Mouse (Mus musculus): ENCODE measurements around the gene Ncor2. TPM values are rescaled to one million over a fixed set of nuclear protein-coding genes. Genes with fewer than 3 reads are reported as not detected.

Ncor2 gene
- polyA plus RNA-seq, 1 experiment: 91.1 TPM

DNA sequence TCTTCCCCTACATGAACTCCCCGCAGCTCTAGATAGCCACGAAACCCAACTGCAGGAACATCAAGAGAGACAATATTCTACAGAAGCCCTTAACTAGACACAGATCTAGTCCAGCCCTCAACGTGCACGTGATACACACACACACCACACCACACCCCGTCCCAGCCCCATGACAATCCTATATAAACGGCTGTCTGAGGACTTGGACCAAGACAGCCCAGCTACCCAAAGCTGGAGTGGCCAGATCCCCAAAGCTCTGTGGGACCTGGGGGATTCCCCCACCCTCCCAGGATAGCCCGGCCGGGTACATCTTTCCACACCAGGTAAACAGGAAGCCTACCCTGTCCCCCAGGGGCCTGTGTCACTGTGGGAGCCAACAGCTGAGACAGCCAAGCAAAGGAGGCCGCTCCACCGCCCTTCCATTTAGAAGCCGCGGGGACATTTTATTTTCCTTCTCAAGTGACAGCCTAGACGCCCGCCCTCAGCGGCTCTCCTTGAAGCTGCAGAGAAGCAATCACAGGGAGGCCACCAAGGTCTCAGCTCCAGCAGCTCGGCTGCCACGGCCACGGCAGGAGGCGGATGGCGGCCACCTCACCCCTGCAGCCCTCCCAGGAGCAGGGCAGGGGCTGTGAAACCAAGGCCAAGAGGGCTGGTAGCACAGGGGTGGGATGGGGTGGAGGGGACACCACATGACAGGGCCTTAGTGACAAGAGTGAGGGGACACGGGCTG lies 20.6 kb downstream of the Ncor2 start:
- Histone ChIP-seq H3ac (ENCODE audit: control insufficient read depth, insufficient read length, low read depth) (peak overlapping the region; percentile 42), H3K4me3 (ENCODE audit: insufficient read depth, poor library complexity, severe bottlenecking) (peak overlapping the region; percentile 6), H3K79me2 (ENCODE audit: control insufficient read depth, insufficient read depth) (peaks cover 98% of the 10 kb centered on the region), H3K27me3 (ENCODE audit: control insufficient read depth, insufficient read depth, insufficient read length) (no peaks in the 10 kb centered on the region), H3K36me3 (ENCODE audit: control insufficient read depth, insufficient read depth) (peaks cover 11% of the 10 kb centered on the region), H3K79me3 (ENCODE audit: low read depth) (peaks cover 83% of the 10 kb centered on the region)
- TF ChIP-seq USF1 (IDR thresholded peaks at IDR 0.05; ENCODE audit: low read depth) (peak; percentile 40), FOSL1 (IDR thresholded peaks at IDR 0.05; ENCODE audit: insufficient read depth, low read length, poor library complexity, severe bottlenecking) (no peak)

DNA sequence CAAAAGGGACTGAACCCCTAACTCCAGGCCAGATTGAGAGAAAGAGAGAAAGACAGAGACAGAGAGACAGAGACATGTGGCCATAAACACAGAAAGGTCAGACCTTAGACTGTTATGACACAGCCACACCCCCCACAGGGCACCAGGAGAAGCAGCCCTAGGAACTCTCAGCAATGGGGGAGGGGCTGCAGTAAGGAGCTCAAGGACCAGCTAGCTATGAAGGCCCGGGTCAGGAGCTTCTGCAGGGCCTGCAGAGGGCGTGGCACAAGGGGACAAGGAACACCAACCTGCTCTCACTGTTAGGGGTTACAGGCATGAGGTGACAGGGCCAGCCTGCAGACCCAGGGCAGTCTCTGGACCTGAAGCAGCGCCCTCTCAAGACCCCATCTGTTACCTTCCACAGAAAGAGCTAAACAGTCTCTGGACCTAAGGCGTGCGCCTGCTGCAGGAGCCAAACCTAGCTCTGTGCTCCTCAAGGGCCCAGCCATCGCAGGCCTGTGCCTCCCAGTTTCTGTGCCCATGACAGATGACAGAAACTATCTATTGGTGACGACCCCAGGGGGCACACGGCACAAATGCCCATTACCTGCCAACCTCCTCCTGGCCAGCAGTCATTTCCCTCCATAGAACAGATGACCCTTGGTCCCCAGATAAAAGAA lies 21.5 kb downstream of the Ncor2 start:
- H3K27me3 ChIP-seq (ENCODE audit: control insufficient read depth, insufficient read depth, insufficient read length): no peaks in the 10 kb centered on the region
- H3ac ChIP-seq (ENCODE audit: control insufficient read depth, insufficient read length, low read depth): no peak overlapping the region
- TF ChIP-seq CEBPB (IDR thresholded peaks at IDR 0.05; ENCODE audit: low read depth) (no peak), MYOG (IDR thresholded peaks at IDR 0.05; ENCODE audit: control insufficient read depth, extremely low read depth, insufficient read length) (no peak), USF1 (IDR thresholded peaks at IDR 0.05; ENCODE audit: low read depth) (no peak), MAX (IDR thresholded peaks at IDR 0.05) (no peak), MYOD1 (IDR thresholded peaks at IDR 0.05; ENCODE audit: control insufficient read depth, insufficient read length, low read depth) (no peak), FOSL1 (IDR thresholded peaks at IDR 0.05; ENCODE audit: insufficient read depth, low read length, poor library complexity, severe bottlenecking) (no peak), CTCF (IDR thresholded peaks at IDR 0.05; ENCODE audit: control insufficient read depth, insufficient read depth, insufficient read length) (no peak)
- peaks cover 98% of the 10 kb centered on the region for H3K79me2 ChIP-seq (ENCODE audit: control insufficient read depth, insufficient read depth)
- H3K4me3 ChIP-seq (ENCODE audit: insufficient read depth, poor library complexity, severe bottlenecking): no peak overlapping the region
- peaks cover 79% of the 10 kb centered on the region for H3K79me3 ChIP-seq (ENCODE audit: low read depth)
- H3K36me3 ChIP-seq (ENCODE audit: control insufficient read depth, insufficient read depth): peaks cover 11% of the 10 kb centered on the region

DNA sequence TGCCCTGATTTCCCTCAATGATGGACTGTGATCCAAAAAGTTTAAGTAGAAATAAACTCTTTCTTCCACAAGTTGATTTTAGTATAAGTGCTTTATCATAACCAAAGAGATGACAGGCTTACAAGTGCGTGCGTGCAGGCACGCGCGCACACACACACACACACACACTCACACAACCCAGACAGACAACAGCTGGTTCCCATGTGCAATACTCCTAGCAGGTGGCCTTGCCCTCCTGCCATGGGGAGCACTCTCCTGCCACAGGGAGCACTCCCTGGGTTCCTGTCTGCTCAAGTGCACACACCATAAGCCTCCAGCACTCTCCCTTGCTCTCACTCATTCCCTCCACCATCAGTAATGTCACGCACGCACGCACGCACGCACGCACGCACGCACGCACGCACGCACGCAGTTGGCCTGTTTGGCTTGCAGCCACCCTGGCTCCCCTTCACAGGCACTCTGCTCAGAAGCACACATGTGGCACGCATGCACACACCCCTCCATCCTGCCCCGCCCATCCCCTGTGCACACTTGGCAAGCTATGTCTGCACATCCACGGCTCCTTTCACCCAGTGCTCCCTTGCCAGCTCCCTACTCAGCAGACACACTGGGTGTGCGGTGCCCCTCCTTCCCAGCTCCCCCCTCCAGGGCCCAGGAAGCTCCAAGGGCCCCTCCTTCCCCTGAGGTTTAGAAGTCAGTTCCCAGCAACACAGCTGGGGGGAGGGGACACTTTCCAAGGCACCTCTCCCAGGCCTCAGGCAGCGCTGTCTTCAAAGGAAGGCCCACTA lies 22.4 kb downstream of the Ncor2 start:
- H3ac ChIP-seq (ENCODE audit: control insufficient read depth, insufficient read length, low read depth): no peak overlapping the region
- H3K79me2 ChIP-seq (ENCODE audit: control insufficient read depth, insufficient read depth): peaks cover 98% of the 10 kb centered on the region
- no peak overlapping the region for H3K4me3 ChIP-seq (ENCODE audit: insufficient read depth, poor library complexity, severe bottlenecking)
- TF ChIP-seq CEBPB (IDR thresholded peaks at IDR 0.05; ENCODE audit: low read depth) (no peak), MYOD1 (IDR thresholded peaks at IDR 0.05; ENCODE audit: control insufficient read depth, insufficient read length, low read depth) (no peak), MAX (IDR thresholded peaks at IDR 0.05) (no peak), CTCF (IDR thresholded peaks at IDR 0.05; ENCODE audit: control insufficient read depth, insufficient read depth, insufficient read length) (no peak), USF1 (IDR thresholded peaks at IDR 0.05; ENCODE audit: low read depth) (no peak), MYOG (IDR thresholded peaks at IDR 0.05; ENCODE audit: control insufficient read depth, extremely low read depth, insufficient read length) (no peak), FOSL1 (IDR thresholded peaks at IDR 0.05; ENCODE audit: insufficient read depth, low read length, poor library complexity, severe bottlenecking) (no peak)
- no peaks in the 10 kb centered on the region for H3K27me3 ChIP-seq (ENCODE audit: control insufficient read depth, insufficient read depth, insufficient read length)
- peaks cover 9% of the 10 kb centered on the region for H3K36me3 ChIP-seq (ENCODE audit: control insufficient read depth, insufficient read depth)
- peaks cover 78% of the 10 kb centered on the region for H3K79me3 ChIP-seq (ENCODE audit: low read depth)

DNA sequence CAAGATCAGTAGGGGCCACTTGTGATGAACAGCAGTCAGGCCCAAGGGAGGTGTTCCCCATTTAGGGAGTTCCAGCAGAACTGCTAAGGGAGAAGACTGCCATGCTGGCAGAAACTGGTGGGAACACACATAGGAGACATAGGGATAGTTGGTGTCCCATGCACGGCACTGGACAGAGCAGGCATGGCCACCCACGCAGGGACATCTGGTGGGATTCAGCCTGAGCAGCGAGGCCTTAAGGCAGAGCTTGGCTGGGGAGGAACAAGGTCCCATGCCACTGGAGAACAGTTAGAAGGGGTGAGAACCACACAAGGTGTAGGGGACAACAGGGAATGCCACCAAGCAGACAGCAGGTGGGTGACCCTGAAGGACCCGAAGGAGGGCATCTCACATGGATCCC lies 23.6 kb downstream of the Ncor2 start:
- Histone ChIP-seq H3K79me3 (ENCODE audit: low read depth) (peaks cover 74% of the 10 kb centered on the region), H3K79me2 (ENCODE audit: control insufficient read depth, insufficient read depth) (peaks cover 98% of the 10 kb centered on the region), H3K27me3 (ENCODE audit: control insufficient read depth, insufficient read depth, insufficient read length) (no peaks in the 10 kb centered on the region), H3ac (ENCODE audit: control insufficient read depth, insufficient read length, low read depth) (no peak overlapping the region), H3K36me3 (ENCODE audit: control insufficient read depth, insufficient read depth) (no peaks in the 10 kb centered on the region), H3K4me3 (ENCODE audit: insufficient read depth, poor library complexity, severe bottlenecking) (no peak overlapping the region)
- TF ChIP-seq CTCF (IDR thresholded peaks at IDR 0.05; ENCODE audit: control insufficient read depth, insufficient read depth, insufficient read length) (no peak), CEBPB (IDR thresholded peaks at IDR 0.05; ENCODE audit: low read depth) (no peak), MYOD1 (IDR thresholded peaks at IDR 0.05; ENCODE audit: control insufficient read depth, insufficient read length, low read depth) (no peak), MYOG (IDR thresholded peaks at IDR 0.05; ENCODE audit: control insufficient read depth, extremely low read depth, insufficient read length) (no peak), MAX (IDR thresholded peaks at IDR 0.05) (no peak), FOSL1 (IDR thresholded peaks at IDR 0.05; ENCODE audit: insufficient read depth, low read length, poor library complexity, severe bottlenecking) (no peak), USF1 (IDR thresholded peaks at IDR 0.05; ENCODE audit: low read depth) (no peak)

DNA sequence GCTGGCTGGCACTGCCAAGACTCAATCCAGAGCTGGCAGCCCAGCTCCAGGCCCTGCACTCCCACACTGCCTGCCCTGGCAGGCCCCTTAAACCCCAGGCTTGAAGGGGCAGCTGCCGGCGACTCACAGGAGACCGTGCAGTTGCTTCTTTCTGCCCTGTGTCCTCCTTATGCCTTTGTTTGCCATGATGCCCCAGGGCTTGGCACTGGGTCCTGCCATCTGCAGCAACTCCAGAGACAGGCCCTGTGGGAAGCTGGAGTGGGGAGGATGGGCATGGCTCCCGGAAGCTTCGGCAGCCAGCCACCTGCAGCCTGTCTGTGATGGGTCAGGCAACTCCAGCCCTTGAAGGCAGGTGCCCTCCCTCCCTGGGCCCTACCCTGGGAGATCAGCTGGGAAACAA lies 24.0 kb downstream of the Ncor2 start:
- Histone ChIP-seq H3K36me3 (ENCODE audit: control insufficient read depth, insufficient read depth) (no peaks in the 10 kb centered on the region), H3K4me3 (ENCODE audit: insufficient read depth, poor library complexity, severe bottlenecking) (no peak overlapping the region), H3K79me3 (ENCODE audit: low read depth) (peaks cover 74% of the 10 kb centered on the region), H3K79me2 (ENCODE audit: control insufficient read depth, insufficient read depth) (peaks cover 98% of the 10 kb centered on the region), H3ac (ENCODE audit: control insufficient read depth, insufficient read length, low read depth) (no peak overlapping the region), H3K27me3 (ENCODE audit: control insufficient read depth, insufficient read depth, insufficient read length) (no peaks in the 10 kb centered on the region)
- TF ChIP-seq MYOG (IDR thresholded peaks at IDR 0.05; ENCODE audit: control insufficient read depth, extremely low read depth, insufficient read length) (no peak), MAX (IDR thresholded peaks at IDR 0.05) (no peak), CTCF (IDR thresholded peaks at IDR 0.05; ENCODE audit: control insufficient read depth, insufficient read depth, insufficient read length) (no peak), MYOD1 (IDR thresholded peaks at IDR 0.05; ENCODE audit: control insufficient read depth, insufficient read length, low read depth) (no peak), USF1 (IDR thresholded peaks at IDR 0.05; ENCODE audit: low read depth) (no peak), CEBPB (IDR thresholded peaks at IDR 0.05; ENCODE audit: low read depth) (no peak)
